Mouse (Mus musculus) spleen, adult 2 months (tissue): ENCODE results near the gene Gde1. TPM values are rescaled to one million over a fixed set of nuclear protein-coding genes. Genes with fewer than 3 reads are reported as not detected.

Source experiments
- DNase-seq, 2 experiments: peaks; one replicate each; pipeline versions ENCODE4 v3.0.0 to v3.0.0-alpha.2; 2012 to 2021; ENCODE audit warnings: low spot score in 2 of 2, low read depth in 1 of 2
- H3K27ac ChIP-seq: fragments of 200-500 bp; 2 replicates; pipeline ENCODE4 v1.5.1; 2012; ENCODE audit warnings: low read length, inconsistent platforms; ENCODE audit not compliant: insufficient read depth
- H3K27me3 ChIP-seq: fragments of 200-500 bp; 2 replicates; pipeline ENCODE4 v1.6.1; 2012; ENCODE audit warnings: mild to moderate bottlenecking, moderate library complexity, low read length, inconsistent platforms; ENCODE audit not compliant: control insufficient read depth, insufficient read depth
- H3K36me3 ChIP-seq: fragments of 200-500 bp; 2 replicates; pipeline ENCODE4 v1.6.1; 2012; ENCODE audit warnings: mild to moderate bottlenecking, low read length, inconsistent platforms; ENCODE audit not compliant: control insufficient read depth, insufficient read depth
- H3K4me1 ChIP-seq: fragments of 200-500 bp; 2 replicates; pipeline ENCODE4 v1.6.1; 2011; ENCODE audit warnings: inconsistent platforms; ENCODE audit not compliant: control insufficient read depth, insufficient read depth, insufficient read length
- H3K4me3 ChIP-seq: fragments of 200-500 bp; 2 replicates; pipeline ENCODE4 v1.5.1; 2011; ENCODE audit warnings: mild to moderate bottlenecking, inconsistent platforms; ENCODE audit not compliant: insufficient read depth, insufficient read length; ENCODE audit errors: extremely low read depth
- CTCF ChIP-seq: fragments of 200-500 bp; IDR thresholded peaks from 2 replicates; pipeline ENCODE4 v1.5.1; 2011; ENCODE audit warnings: mild to moderate bottlenecking, inconsistent platforms; ENCODE audit not compliant: insufficient read depth, insufficient read length, insufficient replicate concordance; ENCODE audit errors: extremely low read depth
- POLR2A ChIP-seq: fragments of 200-500 bp; IDR thresholded peaks from 2 replicates; pipeline ENCODE4 v1.6.1; 2011; ENCODE audit warnings: low read depth, low read length, inconsistent platforms
- WGBS: fragments of 180-500 bp; shearing (Covaris S2); methylation state at CpG from one replicate; pipeline ENCODE4 v1.1.7; 2018; 5-methylcytosine and 5-hydroxymethylcytosine counted together
- polyA plus RNA-seq: library from polyadenylated mRNA; depleted of rRNA; stranded (reverse); fragments of >200 nt; gene quantifications from 2 replicates; pipeline ENCODE4 v1.2.3, GENCODE M21; 2012

Gde1 gene
- polyA plus RNA-seq, 1 experiment = 43.8 TPM

- no peak for TF ChIP-seq CTCF
- no peak for TF ChIP-seq POLR2A
- no peaks in the 10 kb centered on the region for H3K27me3 ChIP-seq
- 93% methylated on average over 2 of the region's 2 CpGs for WGBS
- H3K4me3 ChIP-seq = no peak overlapping the region
- DNase-seq = no peak
- peaks cover 52% of the 10 kb centered on the region for H3K36me3 ChIP-seq
- no peak overlapping the region for H3K27ac ChIP-seq
- no peaks in the 10 kb centered on the region for H3K4me1 ChIP-seq
These were observed 14.3 kb downstream of the Gde1 start for GRCm38 (mm10) chr7:118691287-118691686.

- DNase-seq = no peak
- no peak overlapping the region for H3K27ac ChIP-seq
- 94% methylated on average over 7 of the region's 7 CpGs for WGBS
- TF ChIP-seq POLR2A (no peak), CTCF (no peak)
- H3K4me1 ChIP-seq = no peaks in the 10 kb centered on the region
- peaks cover 40% of the 10 kb centered on the region for H3K36me3 ChIP-seq
- H3K27me3 ChIP-seq = no peaks in the 10 kb centered on the region
- no peak overlapping the region for H3K4me3 ChIP-seq
These were observed 16.5 kb downstream of the Gde1 start for GRCm38 (mm10) chr7:118689088-118689487.

GRCm38 (mm10) chr7:118688199-118688598, 17.4 kb downstream of the Gde1 start:
- DNase-seq = peak in 1 of 2 experiments; percentile 43
- peaks cover 37% of the 10 kb centered on the region for H3K36me3 ChIP-seq
- H3K4me3 ChIP-seq = no peak overlapping the region
- H3K4me1 ChIP-seq = no peaks in the 10 kb centered on the region
- H3K27me3 ChIP-seq = no peaks in the 10 kb centered on the region
- H3K27ac ChIP-seq = no peak overlapping the region
- WGBS = 47% methylated on average over 5 of the region's 5 CpGs
- TF ChIP-seq POLR2A (no peak), CTCF (peak; percentile 39; the same call in 1 of the 2 replicates)

GRCm38 (mm10) chr7:118676826-118677225, 28.8 kb downstream of the Gde1 start:
- Histone ChIP-seq H3K27ac (no peak overlapping the region), H3K4me1 (no peaks in the 10 kb centered on the region), H3K36me3 (no peaks in the 10 kb centered on the region), H3K4me3 (no peak overlapping the region), H3K27me3 (no peaks in the 10 kb centered on the region)
- DNase-seq = no peak
- 83% methylated on average over 4 of the region's 4 CpGs for WGBS
- no peak for TF ChIP-seq POLR2A
- TF ChIP-seq CTCF = no peak

- TF ChIP-seq POLR2A (no peak), CTCF (no peak)
- H3K4me1 ChIP-seq = no peaks in the 10 kb centered on the region
- H3K36me3 ChIP-seq = no peaks in the 10 kb centered on the region
- WGBS = 77% methylated on average over 4 of the region's 4 CpGs
- no peak for DNase-seq
- no peak overlapping the region for H3K4me3 ChIP-seq
- no peak overlapping the region for H3K27ac ChIP-seq
- H3K27me3 ChIP-seq = no peaks in the 10 kb centered on the region
These were observed 35.4 kb downstream of the Gde1 start for GRCm38 (mm10) chr7:118670142-118670541.

- no peak for DNase-seq
These were observed 37.8 kb downstream of the Gde1 start for GRCm38 (mm10) chr7:118667773-118668172.

GRCm38 (mm10) chr7:118656730-118657129, 48.8 kb downstream of the Gde1 start:
- DNase-seq = no peak
- no peak overlapping the region for H3K27ac ChIP-seq
- no peaks in the 10 kb centered on the region for H3K27me3 ChIP-seq
- H3K36me3 ChIP-seq = no peaks in the 10 kb centered on the region
- TF ChIP-seq POLR2A = no peak
- TF ChIP-seq CTCF = no peak
- no peak overlapping the region for H3K4me3 ChIP-seq
- H3K4me1 ChIP-seq = no peaks in the 10 kb centered on the region
- WGBS = 58% methylated on average over 6 of the region's 6 CpGs

More at GRCm38 (mm10) chr7:118667773-118668172, 37.8 kb downstream of the Gde1 start:
- no peak for TF ChIP-seq POLR2A
- no peak for TF ChIP-seq CTCF
- no peaks in the 10 kb centered on the region for H3K36me3 ChIP-seq
- 89% methylated on average over 2 of the region's 2 CpGs for WGBS
- no peak overlapping the region for H3K4me3 ChIP-seq
- H3K27ac ChIP-seq = no peak overlapping the region
- H3K27me3 ChIP-seq = no peaks in the 10 kb centered on the region
- H3K4me1 ChIP-seq = no peaks in the 10 kb centered on the region
